Mouse (Mus musculus): ENCODE data around the gene Padi6.

DNA sequence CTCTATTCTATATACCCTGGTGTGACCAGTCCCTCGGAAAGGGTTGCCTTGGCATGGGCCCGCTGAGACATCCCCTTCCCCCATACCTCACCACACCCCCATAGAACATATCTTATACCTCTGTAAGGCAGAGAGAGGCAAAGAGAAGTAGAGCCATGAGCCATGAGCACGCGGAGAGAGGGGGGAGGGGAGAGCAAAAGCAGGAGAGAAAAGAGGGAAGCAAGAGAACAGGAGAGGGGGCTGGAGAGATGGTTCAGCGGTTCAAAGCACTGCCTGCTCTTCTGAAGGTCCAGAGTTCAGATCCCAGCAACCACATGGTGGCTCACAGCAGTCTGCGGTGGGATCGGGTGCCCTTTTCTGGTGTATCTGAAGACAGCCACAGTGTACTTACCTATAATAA is 51.0 kb downstream of the Padi6 start:
- no peak for TF ChIP-seq GATA1 (IDR thresholded peaks at IDR 0.05; ENCODE audit: low read length)
- no peak for TF ChIP-seq TAL1 (IDR thresholded peaks at IDR 0.05; ENCODE audit: low read length)

Data from erythroblast, embryonic 14.5 days (primary cell).